Mouse (Mus musculus): ENCODE measurements at regions not wholly inside any gene's neighbourhood (a gene's known extent, or its start where the extent isn't known, plus 50 kb on each side); places are given as distances from the start of the nearest gene placed in this dataset.

- no peak for DNase-seq (ENCODE audit: low spot score)
These were observed 164.7 kb downstream of the Grb14 start for GRCm38 (mm10) chr2:64860113-64860512.

GRCm38 (mm10) chr2:64853918-64854317 is 170.9 kb downstream of the Grb14 start:
- DNase-seq (ENCODE audit: low spot score) = peak; percentile 30

GRCm38 (mm10) chr2:64852913-64853312 is 171.9 kb downstream of the Grb14 start:
- no peak for DNase-seq (ENCODE audit: low spot score)

- DNase-seq (ENCODE audit: low spot score) = no peak
These were observed 173.7 kb downstream of the Grb14 start for GRCm38 (mm10) chr2:64851096-64851495.

- DNase-seq (ENCODE audit: low spot score) = no peak
These were observed 174.1 kb downstream of the Grb14 start for GRCm38 (mm10) chr2:64850656-64851055.

- DNase-seq (ENCODE audit: low spot score) = no peak
These were observed 200.3 kb downstream of the Grb14 start for GRCm38 (mm10) chr2:64824494-64824893.

DNA sequence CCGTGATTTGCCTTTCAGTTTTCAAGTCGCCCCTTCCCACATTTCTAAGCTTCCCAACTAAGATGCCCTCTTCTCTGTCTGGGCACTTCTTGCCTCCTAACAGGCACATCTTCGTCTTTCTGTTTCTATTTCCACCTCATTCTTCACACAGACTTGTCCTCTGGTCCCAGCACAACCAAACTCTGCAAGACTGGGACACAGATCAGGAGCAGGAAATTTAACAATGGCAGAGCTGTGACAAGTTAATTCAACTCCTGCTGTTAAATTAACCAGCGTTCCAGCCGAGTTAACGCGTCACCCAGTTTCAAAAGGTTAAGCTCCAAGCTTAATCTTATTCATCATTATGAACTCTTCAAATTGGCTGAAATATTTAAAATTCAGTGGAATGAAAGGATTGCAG is 200.9 kb downstream of the Grb14 start:
- DNase-seq (ENCODE audit: low spot score) = no peak

DNA sequence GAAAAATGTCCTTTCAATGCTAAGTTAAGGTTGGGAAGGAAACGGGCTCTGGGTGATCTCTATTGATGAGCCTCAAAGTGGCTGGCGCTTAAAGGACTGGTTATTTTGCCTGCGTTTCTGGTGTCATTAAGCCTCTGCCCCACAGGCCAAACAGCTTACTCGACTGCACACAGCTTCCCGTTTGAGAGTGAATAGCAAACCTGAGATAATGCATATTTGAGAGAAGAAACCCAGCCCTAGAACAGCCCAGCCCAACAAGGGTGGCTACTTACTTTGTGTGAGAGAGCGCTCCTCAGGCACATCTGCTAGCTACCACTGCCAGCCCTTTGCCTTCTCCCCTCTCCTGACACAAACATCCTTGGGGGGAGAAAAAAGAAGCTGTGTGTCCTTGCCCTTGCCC is 201.7 kb downstream of the Grb14 start:
- no peak for DNase-seq (ENCODE audit: low spot score)

- DNase-seq (ENCODE audit: low spot score) = no peak
These were observed 206.6 kb downstream of the Grb14 start for GRCm38 (mm10) chr2:64818159-64818558.

Data from urinary bladder, adult 2 months (tissue).